Comparison of ENCODE assay signal across 17 mouse cellular contexts in genomic region chr2:180987001-180987400, GRCm38 (mm10). TPM values are rescaled to one million over a fixed set of nuclear protein-coding genes. Genes with fewer than 3 reads are reported as not detected.
"Had no signal": no experiment of that assay in that cellular context is flagged by ENCODE, and none has a peak within 500 bp of the region (broad histone marks: within the 10 kb centered on the region; RNA-seq: fewer than 3 reads in every experiment).

No protein-coding gene starts in this region.

- H3K4me1 ChIP-seq: liver, embryonic 15.5 days had no signal

- H3K9me3 ChIP-seq: liver, embryonic 15.5 days; megakaryocyte, embryonic 14.5 days; midbrain, embryonic 13.5 days; neural tube, embryonic 13.5 days had no signal

- H3K4me2 ChIP-seq: liver, embryonic 15.5 days; midbrain, embryonic 13.5 days; neural tube, embryonic 13.5 days had no signal

- DNase-seq: kidney, adult 11 months; kidney, adult 9 months; kidney, postnatal 10 days; kidney, postnatal 4 days; lung, adult 2 months; lung, postnatal 10 days; right cerebral cortex, postnatal 14 days; thymus, postnatal 4 days had no signal

- H3K27ac ChIP-seq: layer of hippocampus, adult 2 months; liver, embryonic 15.5 days; macrophage; midbrain, embryonic 13.5 days had no signal

- H3K27me3 ChIP-seq: liver, embryonic 15.5 days; megakaryocyte, embryonic 14.5 days; midbrain, embryonic 13.5 days; neural tube, embryonic 13.5 days had no signal

- H3K9ac ChIP-seq: liver, embryonic 15.5 days; midbrain, embryonic 13.5 days; neural tube, embryonic 13.5 days had no signal

- H3K4me3 ChIP-seq: layer of hippocampus, adult 2 months; liver, embryonic 15.5 days; megakaryocyte, embryonic 14.5 days; midbrain, embryonic 13.5 days; neural tube, embryonic 13.5 days had no signal

RNA-seq across cellular contexts. Expression of gene Nkain4, which starts 32.5 kb away (rescaled TPM):
- polyA plus RNA-seq: macrophage had no signal

RNA-seq across cellular contexts. Expression of gene Chrna4, which starts 56.3 kb away (rescaled TPM):
- polyA plus RNA-seq: lung, adult 2 months; macrophage; spleen, adult 2 months had no signal

RNA-seq across cellular contexts. Expression of gene Birc7, which starts 58.2 kb away (rescaled TPM):
- polyA plus RNA-seq: limb, embryonic 11.5 days; liver, adult 2 months; liver, embryonic 15.5 days; lung, adult 2 months; macrophage; spleen, adult 2 months had no signal
